Mouse (Mus musculus): Measurements from ENCODE around the gene St6gal2. TPM values are rescaled to one million over a fixed set of nuclear protein-coding genes. Genes with fewer than 3 reads are reported as not detected.

Gene St6gal2
- polyA plus RNA-seq, 2 experiments = under 0.01 TPM; not detected in 1

DNA sequence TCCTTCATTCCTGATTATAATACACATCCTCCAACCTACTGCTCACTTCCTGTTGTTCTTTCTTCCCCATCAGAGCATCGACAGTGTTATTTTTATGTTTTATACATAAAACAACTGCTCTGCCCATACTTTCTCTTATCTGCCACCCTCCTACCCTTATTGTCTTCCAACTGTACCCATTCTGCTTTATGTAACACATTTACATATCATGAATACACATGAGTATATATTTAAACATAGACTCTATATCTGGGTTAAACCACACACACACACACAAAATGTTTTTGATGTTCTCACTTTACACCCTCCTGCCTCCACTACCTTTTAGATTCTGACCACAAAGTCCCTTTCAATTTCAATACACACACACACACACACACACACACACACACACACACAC is 103.3 kb downstream of the St6gal2 start:
- Histone ChIP-seq H3K27ac (no peak overlapping the region), H3K27me3 (ENCODE audit: control insufficient read depth, insufficient read depth, low read length) (no peaks in the 10 kb centered on the region), H3K9me3 (ENCODE audit: control insufficient read depth, low read length) (no peaks in the 10 kb centered on the region), H3K4me1 (replicated peaks; ENCODE audit: control insufficient read depth in 2 of 2, insufficient read depth in 2 of 2, low read length in 1 of 2) (no peaks in the 10 kb centered on the region), H3K36me3 (replicated peaks; ENCODE audit: control insufficient read depth, insufficient read depth, low read depth) (no peaks in the 10 kb centered on the region), H3K4me3 (ENCODE audit: insufficient read depth in 1 of 2, low read depth in 2 of 2, low read length in 2 of 2) (no peak overlapping the region), H3K4me2 (ENCODE audit: low read depth) (no peak overlapping the region), H3K9ac (replicated peaks) (no peak overlapping the region)
- ATAC-seq (ENCODE audit: insufficient read depth) (no peak), DNase-seq (ENCODE audit: low read depth in 3 of 3, low spot score in 3 of 3) (no peak)
- WGBS (ENCODE audit: insufficient replicate concordance) = 56% methylated on average over 1 of the region's 1 CpGs
- TF ChIP-seq EP300 (IDR thresholded peaks at IDR 0.05; ENCODE audit: low read depth) (no peak), CTCF (IDR thresholded peaks at IDR 0.05; ENCODE audit: low read depth) (no peak)

GRCm38 (mm10) chr17:55561774-55562173 is 116.6 kb downstream of the St6gal2 start:
- Histone ChIP-seq H3K9ac (replicated peaks) (no peak overlapping the region), H3K4me2 (ENCODE audit: low read depth) (no peak overlapping the region), H3K27ac (no peak overlapping the region), H3K4me3 (ENCODE audit: insufficient read depth in 1 of 2, low read depth in 2 of 2, low read length in 2 of 2) (no peak overlapping the region), H3K4me1 (replicated peaks; ENCODE audit: control insufficient read depth in 2 of 2, insufficient read depth in 2 of 2, low read length in 1 of 2) (no peaks in the 10 kb centered on the region), H3K27me3 (ENCODE audit: control insufficient read depth, insufficient read depth, low read length) (no peaks in the 10 kb centered on the region), H3K9me3 (ENCODE audit: control insufficient read depth, low read length) (no peaks in the 10 kb centered on the region), H3K36me3 (replicated peaks; ENCODE audit: control insufficient read depth, insufficient read depth, low read depth) (no peaks in the 10 kb centered on the region)
- TF ChIP-seq CTCF (IDR thresholded peaks at IDR 0.05; ENCODE audit: low read depth) (no peak), EP300 (IDR thresholded peaks at IDR 0.05; ENCODE audit: low read depth) (no peak)
- ATAC-seq (ENCODE audit: insufficient read depth) = no peak
- no peak for DNase-seq (ENCODE audit: low read depth in 3 of 3, low spot score in 3 of 3)
- 37% methylated on average over 2 of the region's 2 CpGs for WGBS (ENCODE audit: insufficient replicate concordance)

Other genes with a start within 250 kb of the St6gal2 start
- not detected in 2 replicates for gene Vmn2r118, start 179.8 kb downstream of the St6gal2 start, polyA plus RNA-seq (2012; rRNA removed)
- gene Vmn2r118, start 179.8 kb downstream of the St6gal2 start, polyA plus RNA-seq (2014; fragmentation: Nextera tagmentation; extraction: Ambion mirVana) = not detected in 2 replicates